Mouse (Mus musculus) G1E (cell line): Measurements from ENCODE around the gene Aldh5a1.

Experiments
- CTCF ChIP-seq: IDR thresholded peaks from 2 replicates; pipeline ENCODE4 v1.5.1; 2012; ENCODE audit warnings: low read depth, low read length, inconsistent platforms, mixed read lengths
- GATA2 ChIP-seq: IDR thresholded peaks from 2 replicates; pipeline ENCODE4 v1.6.1; 2012; ENCODE audit warnings: low read depth, low read length, inconsistent platforms, borderline replicate concordance

GRCm38 (mm10) chr13:24879359-24880040 lies 58.0 kb downstream of the Aldh5a1 start:
- TF ChIP-seq CTCF: no peak
- no peak for TF ChIP-seq GATA2
